Mouse (Mus musculus) R1 (cell line): ENCODE measurements around the gene Adgrg2.

Experiments used
- DNase-seq: peaks from one replicate; pipeline ENCODE4 v3.0.0-alpha.2; 2018; ENCODE audit warnings: low read depth, low spot score

Gene Adgrg2

GRCm38 (mm10) chrX:160502048-160503041, 111.9 kb downstream of the Adgrg2 start, which contains the start of gene Phka2:
TSS of gene Phka2 (plus strand) at chrX:160502166.
- peak; percentile 85 for DNase-seq

GRCm38 (mm10) chrX:160509046-160509445, 118.6 kb downstream of the Adgrg2 start:
- DNase-seq: no peak

- no peak for DNase-seq
These were observed 119.7 kb downstream of the Adgrg2 start for GRCm38 (mm10) chrX:160510197-160510596.

DNA sequence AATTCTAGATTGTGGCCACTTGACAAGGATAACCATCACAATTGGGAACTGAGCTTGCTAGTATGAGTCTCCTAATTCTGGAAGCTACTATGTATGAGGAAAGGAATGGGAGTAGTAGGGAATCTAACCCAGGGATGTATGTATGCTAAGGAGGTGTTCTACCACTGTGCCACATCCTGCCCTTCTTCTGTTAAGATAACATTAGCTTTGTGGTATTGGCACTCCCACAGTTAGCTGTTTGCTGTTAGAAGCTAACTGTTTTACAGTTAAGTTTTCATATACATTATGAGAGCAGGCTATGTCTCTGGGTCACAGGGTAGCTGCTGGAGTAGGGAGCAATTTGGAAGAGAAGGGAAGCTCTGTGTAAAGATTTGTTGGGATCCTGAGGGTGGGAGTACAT, 125.5 kb downstream of the Adgrg2 start:
- no peak for DNase-seq

- DNase-seq: no peak
These were observed 152.3 kb downstream of the Adgrg2 start for GRCm38 (mm10) chrX:160542772-160543171.
